Mouse (Mus musculus): Measurements from ENCODE around the gene Arhgap15. TPM values are rescaled to one million over a fixed set of nuclear protein-coding genes. Genes with fewer than 3 reads are reported as not detected.
"Not testable (repeated sequence)": the region's sequence is repeated elsewhere in the genome, so short reads cannot be mapped to it uniquely, and the experiment has no call there.

Gene Arhgap15
- total RNA-seq (2021), result 1 to 10 TPM; 6.7 to 8.0 TPM
- long read RNA-seq, partial matches to known transcripts, result 10 of 18 reads
- long read RNA-seq, other reads (novel, unspliced or antisense), result 8 of 18 reads

DNA sequence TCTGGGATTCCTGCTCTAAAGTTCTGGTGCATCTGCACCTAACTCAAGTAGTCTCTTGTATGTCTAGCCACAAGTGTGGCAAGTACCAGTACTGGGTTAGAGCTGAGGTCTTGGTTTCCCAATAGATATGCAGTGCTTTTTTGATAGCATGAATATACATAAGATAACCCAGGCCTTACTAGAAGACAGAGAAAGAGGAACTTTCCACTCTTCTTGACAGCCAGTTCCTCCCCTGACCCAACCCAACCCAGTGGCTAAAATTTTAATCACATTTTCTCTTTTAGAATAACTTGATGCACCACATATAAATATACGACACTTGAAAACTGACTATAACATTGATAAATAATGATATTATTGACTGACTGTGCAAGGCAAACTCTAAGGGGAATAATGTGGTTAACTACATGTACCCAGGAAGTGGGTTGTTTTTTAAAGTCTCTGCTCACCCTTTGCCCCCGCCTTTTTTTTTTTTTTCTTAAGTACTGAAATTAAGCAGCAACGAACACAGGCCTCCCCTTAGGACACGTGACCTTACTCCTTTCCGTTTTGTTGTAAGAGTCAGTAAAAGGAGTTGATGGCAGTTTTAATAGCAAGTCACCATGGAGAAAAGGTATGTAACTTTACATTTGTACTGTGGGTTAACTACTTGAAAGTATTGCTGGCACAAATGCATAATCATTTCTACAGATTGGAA lies at the start of gene Arhgap15:
Gene Arhgap15 (plus strand): TSS at position 538 of the 697 bp plus-strand sequence.
- DNase-seq (ENCODE audit: low spot score in 2 of 2), result no peak

DNA sequence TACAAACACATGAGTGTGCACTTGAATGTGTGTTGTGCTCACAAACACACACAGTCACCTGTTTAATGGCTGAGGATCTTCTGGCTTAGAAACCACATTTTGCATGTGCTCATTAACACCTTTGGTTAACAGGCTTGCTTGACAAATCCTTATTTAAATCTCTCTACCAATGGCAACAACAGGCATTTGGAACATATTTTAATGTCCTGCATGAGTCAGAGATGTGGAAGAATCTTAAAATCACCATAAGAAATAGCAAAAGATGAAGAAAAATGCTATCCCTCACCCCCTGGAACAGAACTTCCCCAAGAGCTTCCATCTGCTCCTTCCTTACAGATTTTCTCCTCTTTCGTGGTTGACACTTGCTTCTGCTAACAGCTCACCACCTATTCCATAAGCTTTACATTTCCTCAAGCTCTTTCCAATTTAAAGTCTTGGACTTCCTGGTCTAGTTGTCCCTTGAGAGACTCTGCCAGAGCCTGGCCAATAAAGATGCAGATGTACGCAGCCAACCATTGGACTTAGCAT lies 35.9 kb upstream of the Arhgap15 start:
- DNase-seq (ENCODE audit: low spot score in 2 of 2), result no peak

DNA sequence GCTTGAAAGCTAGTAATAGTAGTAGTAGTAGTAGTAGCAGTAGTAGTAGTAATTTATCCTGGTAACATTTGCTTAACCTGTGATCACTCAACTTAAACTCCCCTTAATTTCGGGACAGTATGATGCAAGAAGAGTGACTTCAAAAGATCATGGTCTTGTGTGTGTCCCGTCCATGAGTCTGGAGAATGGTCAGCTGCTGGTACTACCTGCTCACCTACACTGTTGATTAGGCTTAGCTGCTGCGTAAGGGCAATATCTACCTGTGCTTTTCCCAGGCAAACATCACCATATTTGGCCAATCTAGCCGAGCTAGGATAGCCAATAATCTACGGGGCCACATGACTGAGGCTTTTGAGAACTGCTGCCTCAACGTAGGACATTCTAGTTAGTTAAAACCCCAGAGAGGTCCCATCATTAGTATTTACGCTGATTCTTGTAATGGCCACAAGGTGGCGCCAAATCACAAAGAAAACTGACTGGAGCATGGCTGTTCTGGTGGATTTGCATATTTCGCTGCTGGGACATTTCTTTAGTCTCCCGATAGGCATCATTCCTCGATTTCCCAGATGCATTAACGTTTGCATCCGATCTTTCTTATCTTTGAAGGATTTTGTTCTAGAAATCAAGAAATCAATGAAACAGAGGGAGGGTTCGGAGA lies 26.0 kb upstream of the Arhgap15 start:
- DNase-seq (ENCODE audit: low spot score in 2 of 2), result peak; percentile 76 to 82

DNA sequence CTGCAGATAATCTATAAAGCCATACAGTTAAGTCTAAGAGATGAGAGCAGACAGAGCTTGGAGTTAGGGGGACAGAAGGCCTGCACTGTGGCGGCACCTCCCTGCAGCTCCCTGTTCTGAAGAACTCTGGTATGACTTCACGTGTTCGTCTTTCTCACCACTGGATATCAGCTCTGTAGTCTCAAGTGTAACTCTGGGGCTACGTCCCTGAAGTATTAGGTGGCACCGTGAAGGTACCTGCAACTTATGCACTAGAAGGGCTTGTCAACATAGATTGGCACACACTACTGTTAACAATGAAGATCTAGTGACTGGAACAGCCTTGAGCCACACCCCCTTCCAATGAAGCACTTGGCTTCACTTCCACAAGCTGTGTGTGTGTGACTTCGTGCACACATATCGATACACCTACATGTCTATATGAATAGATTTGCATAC lies 25.5 kb upstream of the Arhgap15 start:
- DNase-seq (ENCODE audit: low spot score in 2 of 2), result peak in 1 of 2 experiments; percentile 33

DNA sequence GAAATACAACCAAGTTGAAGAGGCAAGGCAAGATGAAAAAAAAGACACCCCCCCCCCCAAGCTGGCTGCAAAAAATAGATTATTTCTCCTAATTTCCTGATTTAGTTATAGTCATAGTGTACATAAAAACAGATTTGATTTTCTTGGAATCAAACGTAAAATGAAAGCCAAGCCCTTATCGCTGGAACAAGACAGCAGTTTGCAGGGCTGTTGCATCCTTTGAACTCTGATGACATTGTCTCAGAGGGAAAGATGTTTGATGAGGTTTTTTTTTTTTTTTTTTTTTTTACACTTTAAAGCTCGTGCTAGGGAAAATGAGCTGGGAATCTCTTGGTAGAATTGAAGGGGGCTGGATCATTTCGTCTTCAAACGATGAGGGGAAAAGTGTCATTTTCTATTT lies 21.4 kb upstream of the Arhgap15 start:
- no peak for DNase-seq (ENCODE audit: low spot score in 2 of 2)

DNA sequence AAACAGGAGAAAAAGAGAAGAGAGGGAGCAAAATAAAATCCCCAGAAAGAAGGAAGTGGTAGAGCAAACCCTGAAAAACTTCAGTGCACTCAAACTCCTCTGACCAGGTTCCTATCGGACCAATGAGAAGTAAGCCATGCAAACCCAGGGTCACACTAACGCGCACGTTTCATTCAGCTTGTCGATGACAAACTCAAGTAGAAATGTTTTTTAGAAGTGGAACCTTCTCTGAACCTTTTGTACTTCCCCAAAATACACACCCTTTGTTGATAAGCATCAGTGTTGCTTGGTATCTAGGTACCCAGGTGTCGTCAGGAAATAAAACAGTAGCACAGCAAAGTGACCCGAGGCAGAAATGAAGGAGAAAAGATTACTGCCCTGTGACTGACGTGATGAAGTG lies 20.9 kb upstream of the Arhgap15 start:
- no peak for DNase-seq (ENCODE audit: low spot score in 2 of 2)

DNA sequence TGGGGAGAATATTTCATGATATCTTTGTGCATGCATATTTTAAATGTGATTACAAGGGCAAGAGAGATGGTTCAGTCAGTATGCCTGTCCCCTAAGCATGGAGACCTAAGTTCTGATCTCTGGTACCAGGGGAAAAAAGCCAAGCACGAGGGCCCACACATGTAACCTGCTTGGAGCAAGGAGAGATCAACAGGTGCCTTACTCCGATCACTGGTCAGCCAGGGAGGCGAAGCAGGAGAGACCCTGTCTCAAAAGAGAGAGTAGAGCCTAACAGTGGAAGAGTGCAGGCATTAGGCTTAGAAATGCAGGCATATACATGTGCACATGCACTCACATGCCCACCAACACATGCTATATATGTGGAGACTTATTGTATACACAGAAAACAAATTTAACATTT lies 19.8 kb upstream of the Arhgap15 start:
- no peak for DNase-seq (ENCODE audit: low spot score in 2 of 2)

DNA sequence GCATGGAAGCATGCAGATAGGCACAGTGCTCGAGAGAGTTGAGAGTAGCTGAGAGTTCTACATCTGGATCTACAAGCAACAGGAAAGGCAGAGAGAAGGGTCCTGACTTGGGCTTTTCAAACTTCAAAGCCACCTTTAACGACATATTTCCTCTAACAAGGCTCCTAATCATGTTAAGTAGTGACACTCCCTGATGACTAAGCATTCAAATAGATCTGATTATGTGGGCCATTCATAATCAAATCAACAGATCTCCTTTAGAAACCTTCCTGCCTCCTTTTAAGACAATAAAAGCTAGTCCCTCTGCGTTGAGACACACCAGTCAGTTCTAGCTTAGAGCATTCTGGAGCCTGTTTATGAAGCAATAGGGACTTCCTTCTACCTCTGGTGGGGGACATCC lies 16.2 kb upstream of the Arhgap15 start:
- no peak for DNase-seq (ENCODE audit: low spot score in 2 of 2)

DNA sequence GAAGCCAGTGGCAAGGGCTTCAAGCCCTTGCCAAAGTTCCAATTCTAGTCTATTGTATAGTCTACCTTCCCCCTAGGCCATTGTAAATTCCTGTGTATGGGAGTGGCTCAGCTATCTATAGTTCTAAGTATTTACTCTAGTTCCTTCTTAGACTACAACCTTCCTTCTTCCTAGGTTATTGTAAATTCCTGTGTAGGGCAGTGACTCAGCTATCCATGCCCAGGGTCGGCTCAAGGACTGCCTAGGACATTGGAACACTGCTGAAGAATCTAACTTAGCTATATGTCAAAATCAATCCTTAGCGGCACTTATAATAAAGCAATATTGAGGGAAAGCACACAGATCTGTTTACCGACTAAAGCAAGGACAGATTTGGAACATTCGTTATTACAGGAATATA lies 13.6 kb upstream of the Arhgap15 start:
- not testable (repeated sequence) for DNase-seq (ENCODE audit: low spot score in 2 of 2)

DNA sequence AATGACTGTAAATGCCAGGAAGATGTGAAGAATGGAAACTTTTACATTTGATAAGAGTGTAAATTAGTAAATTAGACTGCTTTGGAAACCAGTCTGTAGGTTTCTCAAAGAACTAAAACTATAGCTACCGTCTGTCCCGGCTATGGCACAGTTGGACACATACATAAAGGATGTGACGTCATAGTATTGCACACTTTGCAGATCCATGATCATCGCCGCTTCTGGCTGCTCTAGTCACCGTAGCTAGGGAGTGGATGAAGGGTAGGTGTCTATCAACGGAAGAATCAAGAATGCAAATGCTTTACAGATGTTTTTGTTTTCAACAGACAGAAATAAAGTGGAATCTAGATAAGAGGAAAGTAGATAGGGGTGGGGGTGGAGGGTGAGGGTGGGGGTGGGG lies 11.1 kb upstream of the Arhgap15 start:
- DNase-seq (ENCODE audit: low spot score in 2 of 2), result no peak

DNA sequence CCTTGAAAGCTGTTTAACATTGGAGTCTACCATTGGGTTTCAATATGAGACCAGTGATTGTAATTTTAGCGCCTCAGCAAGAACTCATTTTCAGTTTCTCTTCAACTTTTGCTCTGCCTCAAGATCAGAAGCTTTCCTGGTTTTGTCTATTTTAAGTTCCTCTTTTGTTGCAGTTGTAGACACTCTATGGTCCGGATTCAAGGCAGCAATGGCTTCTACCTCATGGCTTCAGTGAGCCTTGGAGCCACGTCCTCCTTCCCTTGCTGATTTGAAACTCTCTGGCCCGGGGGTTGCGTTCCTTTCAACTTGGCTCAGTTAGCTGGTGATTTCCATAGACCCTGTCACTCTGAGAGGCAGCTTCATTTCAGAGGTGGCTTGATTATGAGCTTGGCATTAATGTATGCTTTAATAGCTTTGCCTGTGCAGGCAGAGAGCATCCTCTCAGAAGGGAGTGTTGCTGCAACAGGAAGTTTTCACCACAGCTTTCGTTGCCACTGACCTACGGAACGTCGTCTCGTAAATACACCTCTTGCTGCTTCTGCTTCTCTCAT lies 10.0 kb upstream of the Arhgap15 start:
- DNase-seq (ENCODE audit: low spot score in 2 of 2), result no peak

DNA sequence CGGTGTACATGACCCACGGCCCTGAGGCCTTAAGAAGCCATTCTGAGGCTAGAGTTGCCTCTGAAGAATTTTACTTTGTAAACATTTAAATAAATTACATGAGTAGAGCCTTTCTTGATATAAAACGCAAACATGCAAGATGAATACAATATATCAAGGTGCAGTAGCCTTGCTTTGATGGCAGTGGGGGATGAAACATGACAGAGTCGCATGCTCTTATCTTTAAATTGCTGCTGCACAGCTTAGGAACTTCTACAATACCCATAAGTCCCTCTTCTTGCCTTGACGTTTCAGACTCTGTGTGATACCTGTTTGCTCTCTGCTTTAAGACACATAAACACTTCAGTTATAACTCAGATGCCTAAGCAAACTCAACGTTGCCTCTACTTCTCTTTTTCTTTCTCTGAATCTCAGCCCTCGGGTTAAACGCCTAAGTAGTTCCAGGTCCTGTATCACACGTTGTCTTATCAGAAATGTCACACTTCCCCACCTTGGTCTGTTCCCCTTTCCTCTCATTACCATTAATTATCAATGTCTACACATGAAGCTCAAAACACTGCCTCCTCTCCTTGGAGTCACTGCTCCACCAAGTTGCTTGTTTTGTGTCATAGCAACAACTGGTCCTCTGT lies 9.3 kb upstream of the Arhgap15 start:
- no peak for DNase-seq (ENCODE audit: low spot score in 2 of 2)

DNA sequence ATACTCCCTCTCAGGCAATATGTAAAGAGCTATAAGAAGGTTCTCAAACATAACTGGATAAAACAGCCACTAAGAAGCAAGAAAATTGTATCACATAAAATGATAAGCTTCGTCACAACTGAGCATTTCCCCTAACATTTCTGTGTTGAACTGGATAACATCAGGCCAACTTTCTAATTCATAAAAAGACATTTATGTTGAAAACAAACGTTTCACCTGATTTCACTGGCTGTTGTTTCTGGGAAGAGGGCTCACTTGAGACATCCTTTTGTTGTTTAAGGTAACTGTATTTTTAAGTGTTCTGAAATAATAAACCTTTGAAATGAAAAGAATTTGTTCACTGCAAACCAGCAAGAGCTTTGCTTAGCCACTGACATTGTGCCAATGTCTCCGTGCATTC lies 697 bp downstream of the Arhgap15 start:
- DNase-seq (ENCODE audit: low spot score in 2 of 2), result no peak

DNA sequence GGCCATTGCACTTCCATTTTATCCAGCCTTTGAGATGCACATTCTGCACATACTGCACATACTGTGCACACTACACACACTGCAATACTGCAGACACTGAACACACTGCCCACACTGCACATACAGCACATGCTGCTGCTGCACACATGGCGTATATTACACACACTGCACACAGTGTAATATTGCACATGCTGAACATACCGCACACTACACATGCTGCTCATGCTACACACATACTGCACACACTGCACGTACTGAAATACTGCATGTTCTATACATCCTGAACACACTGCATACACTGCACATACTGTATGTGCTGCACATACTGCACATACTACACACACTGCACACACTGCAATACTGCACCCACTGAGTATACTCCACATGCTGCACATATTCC lies 7.3 kb downstream of the Arhgap15 start:
- DNase-seq (ENCODE audit: low spot score in 2 of 2), result no peak

DNA sequence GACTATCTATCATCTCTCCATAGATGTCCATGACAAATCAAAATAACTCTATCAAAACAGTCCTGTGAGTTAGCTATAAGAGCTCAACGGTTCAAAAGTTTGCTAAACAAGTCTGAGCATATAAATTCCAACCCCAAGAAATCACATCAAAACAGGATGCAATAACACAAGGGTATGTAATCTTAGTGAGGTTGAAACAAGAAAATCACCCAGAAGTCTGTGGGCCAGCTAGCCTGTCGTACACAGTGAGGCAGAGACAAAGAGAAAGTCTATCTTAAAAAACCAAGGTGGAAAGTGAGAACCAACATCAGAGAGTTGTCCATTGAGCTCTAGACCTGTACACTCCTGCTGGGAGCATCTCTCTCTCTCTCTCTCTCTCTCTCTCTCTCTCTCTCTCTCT lies 8.0 kb downstream of the Arhgap15 start:
- DNase-seq (ENCODE audit: low spot score in 2 of 2), result no peak

DNA sequence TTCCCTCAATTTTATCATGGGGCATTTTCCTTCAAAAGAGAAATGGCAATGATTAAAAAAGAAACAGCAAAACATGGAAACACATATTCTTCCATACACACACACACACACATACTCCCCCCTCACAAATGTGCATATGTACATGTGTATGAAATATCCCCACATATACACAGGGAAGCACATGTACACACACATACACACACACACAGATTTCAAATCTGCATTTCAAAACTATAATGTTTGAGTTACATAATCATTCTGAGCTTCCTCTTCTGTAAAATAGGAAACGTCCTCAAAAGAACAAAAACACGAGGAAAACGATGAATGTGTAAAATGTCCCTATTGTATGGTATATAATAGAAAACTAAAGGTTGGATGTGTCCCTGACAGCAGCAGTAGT lies 13.1 kb downstream of the Arhgap15 start:
- DNase-seq (ENCODE audit: low spot score in 2 of 2), result no peak

DNA sequence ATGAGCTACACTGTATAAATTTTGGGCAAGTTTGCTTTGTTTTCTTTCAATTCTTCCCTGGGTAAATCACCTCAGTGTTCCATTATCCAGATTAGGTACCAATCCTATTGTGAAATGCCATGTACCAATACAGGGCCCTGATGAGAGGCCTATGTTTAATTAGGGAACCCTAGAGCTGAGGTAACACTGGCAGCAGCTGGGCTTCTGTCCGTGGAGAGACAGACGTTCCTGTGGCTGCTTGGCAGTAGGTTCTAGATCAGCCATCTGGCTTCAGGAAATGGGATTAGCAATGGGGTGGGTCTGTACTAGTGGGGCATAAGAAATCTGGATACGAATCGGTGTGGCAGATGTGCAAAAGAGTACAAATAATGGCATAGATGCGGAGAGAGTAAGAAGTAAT lies 14.7 kb downstream of the Arhgap15 start:
- peak in 1 of 2 experiments; percentile 16 for DNase-seq (ENCODE audit: low spot score in 2 of 2)

DNA sequence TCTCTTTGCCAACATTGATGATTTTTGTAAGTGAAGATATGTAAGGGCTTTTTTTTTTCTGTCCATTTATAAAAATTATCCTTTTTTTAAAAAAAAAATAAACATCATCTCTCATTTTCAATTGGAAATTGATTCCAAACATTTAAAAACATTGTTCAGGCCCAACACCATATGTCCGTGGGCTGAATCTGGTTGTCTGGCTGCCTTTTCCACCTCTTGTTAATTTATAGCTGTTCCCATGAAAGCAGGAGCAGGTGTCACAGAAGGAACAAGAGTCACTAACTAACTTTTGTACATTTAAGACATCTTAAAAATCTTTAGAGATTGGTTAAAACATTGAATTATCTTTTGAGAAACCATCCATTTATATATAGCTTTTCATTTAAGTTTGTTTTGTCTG lies 15.8 kb downstream of the Arhgap15 start:
- DNase-seq (ENCODE audit: low spot score in 2 of 2), result no peak

DNA sequence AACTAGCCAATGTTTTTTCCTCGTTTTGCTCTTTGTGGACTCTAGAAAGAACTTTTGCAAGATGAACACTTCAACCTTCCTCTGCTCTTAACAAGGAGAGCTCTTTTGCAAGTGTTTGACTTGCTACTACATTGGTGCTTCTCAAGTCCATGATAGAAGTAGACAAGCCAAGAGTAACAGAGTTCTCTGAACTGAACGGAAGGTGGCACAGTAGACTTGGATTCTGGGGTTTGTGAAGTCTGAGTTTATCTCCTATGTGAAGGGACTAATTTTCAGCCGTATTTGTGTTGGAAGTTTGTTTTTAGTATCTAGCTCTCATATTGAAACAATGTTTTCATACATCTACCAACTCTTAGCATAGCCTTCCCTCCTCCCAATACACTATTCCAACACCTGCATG lies 17.6 kb downstream of the Arhgap15 start:
- DNase-seq (ENCODE audit: low spot score in 2 of 2), result no peak

DNA sequence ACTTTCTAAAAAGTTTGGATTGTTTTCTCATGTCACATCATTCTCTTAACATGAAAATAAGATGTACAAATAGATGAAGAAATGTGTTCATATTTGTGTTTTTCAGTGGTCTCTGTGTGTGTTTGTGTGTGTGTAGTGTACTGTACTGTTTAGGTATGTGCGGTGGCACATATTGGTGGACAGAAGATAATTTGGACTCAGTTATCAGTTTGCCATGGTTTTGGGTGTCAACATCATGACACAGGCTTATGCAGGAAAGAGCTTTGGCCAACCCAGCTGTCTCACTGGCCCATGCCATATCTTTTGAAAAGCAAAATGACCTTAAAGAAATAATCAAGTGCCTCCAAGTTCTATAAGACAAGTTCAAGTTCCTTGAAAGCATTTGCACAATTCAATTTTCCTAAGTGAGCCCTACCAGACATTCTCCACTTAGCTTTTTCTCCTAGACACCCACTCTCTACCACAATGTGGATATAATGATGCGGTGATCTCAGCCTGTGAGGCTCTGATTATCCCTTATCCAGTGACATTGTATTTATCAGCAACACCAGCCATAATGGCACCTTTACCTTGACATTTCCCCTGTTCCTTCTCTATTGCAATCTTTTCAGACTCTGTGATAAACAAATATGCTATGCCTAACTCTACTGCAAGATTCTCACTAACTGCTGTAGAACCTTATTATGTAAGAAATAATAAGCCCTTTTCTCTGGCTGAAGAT lies 21.4 kb downstream of the Arhgap15 start:
- no peak for DNase-seq (ENCODE audit: low spot score in 2 of 2)

DNA sequence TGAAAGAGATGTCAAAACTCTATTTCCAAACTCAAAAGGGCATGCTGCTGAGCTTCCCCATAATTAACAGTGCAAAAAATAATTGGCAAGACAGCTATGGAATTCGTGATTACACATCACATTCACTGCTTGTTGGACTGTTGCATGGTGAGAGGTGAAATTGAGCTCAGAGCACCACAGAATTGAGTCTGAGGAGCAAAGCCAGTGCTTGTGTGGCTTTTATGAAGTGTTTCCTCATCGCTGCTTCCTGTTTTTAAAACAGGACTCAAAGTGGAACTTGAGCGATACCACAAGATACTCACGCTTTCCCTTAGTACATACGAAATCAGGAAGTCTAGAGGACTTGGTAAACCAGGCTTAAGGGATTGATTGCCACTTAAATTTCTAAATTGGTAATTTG lies 24.0 kb downstream of the Arhgap15 start:
- no peak for DNase-seq (ENCODE audit: low spot score in 2 of 2)

All from layer of hippocampus, postnatal 10 days (tissue).